Mouse (Mus musculus) left cerebral cortex, postnatal 25 days (tissue): ENCODE measurements at regions not wholly inside any gene's neighbourhood (a gene's known extent, or its start where the extent isn't known, plus 50 kb on each side); places are given as distances from the start of the nearest gene placed in this dataset.

Experiments used
- DNase-seq, 2 experiments: peaks; one replicate each; pipeline ENCODE4 v3.0.0; 2022; ENCODE audit warnings: low spot score in 2 of 2, mixed read lengths in 1 of 2
- intact Hi-C: fragments of 180-260 bp; cut with DNase I; formaldehyde crosslinking; loops from one replicate; pipeline ENCODE4 v1.15.1; 2025

DNA sequence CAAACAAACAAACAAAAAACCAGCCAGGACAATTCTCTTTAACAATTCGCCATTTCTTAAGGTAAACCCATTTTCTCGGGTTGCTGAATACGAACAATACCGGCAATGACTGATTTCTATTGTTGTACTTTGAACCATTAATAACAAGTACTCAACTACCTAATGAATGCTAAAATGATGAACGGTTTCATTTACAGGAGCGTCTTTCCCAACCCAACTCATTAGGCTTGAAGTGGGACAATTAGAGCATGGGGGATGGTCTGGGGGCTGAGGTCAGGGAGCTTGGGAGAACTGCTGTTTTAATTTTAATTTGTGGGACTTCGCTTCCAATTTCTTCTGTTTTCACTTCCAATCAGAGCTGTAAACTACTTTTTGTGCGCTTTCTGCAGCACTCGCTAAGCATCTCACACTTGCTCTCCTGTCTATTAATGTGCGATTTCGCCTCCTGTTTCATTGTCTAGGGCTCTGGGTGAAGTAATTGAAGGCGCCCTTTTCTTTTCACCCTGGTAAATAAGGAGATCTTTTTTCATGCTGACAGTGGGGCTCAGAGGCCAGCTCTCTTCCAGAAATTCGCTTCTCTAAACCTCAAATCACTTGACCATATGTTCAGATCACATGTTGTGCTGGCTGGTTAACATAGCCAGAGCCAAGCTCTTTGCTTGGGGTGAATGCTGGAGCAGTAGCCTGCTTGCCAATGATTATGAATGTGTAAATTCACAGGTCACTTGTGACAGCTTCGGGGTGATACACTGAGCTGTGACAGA, 77.7 kb upstream of the Gas2 start:
- intact Hi-C loops: no loop called here
- DNase-seq: no peak

DNA sequence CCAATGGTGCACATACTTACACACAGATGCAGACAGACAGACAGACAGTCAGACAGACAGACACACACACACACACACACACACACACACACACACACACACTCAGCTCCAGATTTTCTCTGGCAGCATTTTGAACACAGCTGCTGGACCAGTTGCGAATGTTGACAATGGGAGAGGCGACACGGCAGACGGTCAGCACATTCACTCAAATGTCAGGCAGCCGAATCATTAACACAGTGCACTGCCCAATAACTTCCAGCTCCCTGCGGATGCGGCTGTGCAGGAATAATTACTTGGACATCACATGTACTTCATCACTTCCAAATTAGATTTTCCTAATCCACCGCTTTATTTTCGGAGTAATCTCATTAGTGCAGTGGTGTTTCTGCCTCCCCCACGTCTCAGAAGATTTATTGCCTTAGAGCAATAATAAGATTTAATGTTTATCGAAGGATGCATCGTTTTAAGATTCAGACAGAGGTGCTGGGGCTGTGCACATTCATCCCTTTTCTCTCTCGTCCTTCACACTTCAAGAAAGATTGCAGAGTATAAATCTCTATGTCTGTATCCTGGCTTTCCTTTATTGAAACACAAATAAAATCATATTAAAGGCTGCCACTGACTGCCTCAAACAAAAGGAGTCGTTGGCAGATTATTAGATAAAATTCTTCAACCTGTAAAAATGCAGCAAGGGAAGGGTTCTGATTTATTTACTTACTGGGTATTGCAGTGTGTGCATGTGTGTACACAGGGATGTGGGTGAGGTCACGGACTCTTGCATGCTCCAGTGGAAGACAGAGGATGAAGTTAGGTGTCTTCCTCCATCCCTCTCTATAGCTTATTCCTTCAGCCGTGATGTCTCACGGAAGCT, 70.9 kb upstream of the Gas2 start:
- no peak for DNase-seq
- intact Hi-C loops: no loop called here

DNA sequence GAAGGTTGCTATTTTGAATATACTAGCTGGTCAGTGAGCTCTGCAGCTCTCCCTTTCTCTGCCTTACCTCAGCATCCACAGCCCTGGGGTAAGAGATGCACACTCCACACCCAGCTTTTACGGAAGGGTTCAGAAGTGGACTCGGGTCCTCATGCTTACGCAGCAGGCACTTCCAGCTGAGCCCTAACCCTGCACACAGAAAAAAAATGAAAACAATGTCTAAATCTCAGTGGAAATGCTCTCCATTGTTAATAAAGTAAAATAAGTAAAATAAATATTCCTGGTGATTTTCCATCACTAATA, 70.3 kb upstream of the Gas2 start:
- intact Hi-C loops: no loop called here
- no peak for DNase-seq
